Mouse (Mus musculus) lung, postnatal 0 days (tissue): ENCODE measurements around the gene Ltb4r1.

Experiments used
- CTCF ChIP-seq: IDR thresholded peaks from 2 replicates; pipeline ENCODE4 v1.5.1; 2016; ENCODE audit warnings: antibody characterized with exemption, mild to moderate bottlenecking
- EP300 ChIP-seq: IDR thresholded peaks from 2 replicates; pipeline ENCODE4 v1.6.1; 2016; ENCODE audit warnings: antibody characterized with exemption, mild to moderate bottlenecking, control low read depth

DNA sequence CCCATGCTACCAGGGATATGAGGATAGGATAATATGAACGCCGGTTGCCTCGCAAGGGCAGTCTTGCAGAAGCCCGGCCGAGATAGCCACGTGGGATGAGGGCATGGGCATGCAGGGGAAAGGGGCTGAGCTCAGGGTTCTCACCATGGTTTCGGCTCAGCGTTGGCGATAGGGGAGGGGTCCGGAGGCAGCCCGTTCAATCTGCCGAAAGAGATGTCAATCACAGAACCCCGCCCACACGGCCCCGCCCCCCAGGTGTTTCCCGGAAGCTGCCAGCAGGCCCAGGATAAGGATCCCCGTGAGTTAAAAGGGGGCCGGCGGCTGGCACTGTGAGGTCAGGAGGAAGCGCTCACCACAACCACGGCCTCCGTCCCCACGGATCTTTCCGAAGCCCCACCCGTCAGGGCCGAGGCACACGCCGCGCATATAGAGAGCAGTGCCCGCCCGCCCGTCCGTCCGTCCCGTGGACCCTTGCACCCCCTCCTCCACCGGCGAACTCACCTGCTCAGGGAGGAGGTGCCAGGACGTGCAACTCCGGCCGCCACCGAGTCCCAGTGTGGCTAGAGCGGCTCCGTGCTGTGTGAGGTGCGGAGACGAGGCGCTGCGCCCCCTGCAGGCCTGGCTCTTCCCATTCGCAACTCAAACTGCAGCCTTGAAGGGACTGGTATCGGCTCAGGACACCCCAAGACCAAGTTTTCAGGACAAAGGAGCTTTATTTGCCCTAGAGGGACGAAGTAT lies 43.9 kb upstream of the Ltb4r1 start, which contains the start of gene Rabggta:
- TF ChIP-seq CTCF (peak; percentile 98), EP300 (no peak)
